Mouse (Mus musculus) NIH3T3 (cell line): ENCODE results near the gene Racgap1.

Experiments
- DNase-seq: peaks from one replicate; pipeline ENCODE4 v3.0.0-alpha.2; 2012; ENCODE audit warnings: low read depth

Racgap1 gene

GRCm38 (mm10) chr15:99651163-99651872 lies at the start of gene Racgap1:
Racgap1 (minus strand) TSS chr15:99651656.
- peak; percentile 99 for DNase-seq

DNA sequence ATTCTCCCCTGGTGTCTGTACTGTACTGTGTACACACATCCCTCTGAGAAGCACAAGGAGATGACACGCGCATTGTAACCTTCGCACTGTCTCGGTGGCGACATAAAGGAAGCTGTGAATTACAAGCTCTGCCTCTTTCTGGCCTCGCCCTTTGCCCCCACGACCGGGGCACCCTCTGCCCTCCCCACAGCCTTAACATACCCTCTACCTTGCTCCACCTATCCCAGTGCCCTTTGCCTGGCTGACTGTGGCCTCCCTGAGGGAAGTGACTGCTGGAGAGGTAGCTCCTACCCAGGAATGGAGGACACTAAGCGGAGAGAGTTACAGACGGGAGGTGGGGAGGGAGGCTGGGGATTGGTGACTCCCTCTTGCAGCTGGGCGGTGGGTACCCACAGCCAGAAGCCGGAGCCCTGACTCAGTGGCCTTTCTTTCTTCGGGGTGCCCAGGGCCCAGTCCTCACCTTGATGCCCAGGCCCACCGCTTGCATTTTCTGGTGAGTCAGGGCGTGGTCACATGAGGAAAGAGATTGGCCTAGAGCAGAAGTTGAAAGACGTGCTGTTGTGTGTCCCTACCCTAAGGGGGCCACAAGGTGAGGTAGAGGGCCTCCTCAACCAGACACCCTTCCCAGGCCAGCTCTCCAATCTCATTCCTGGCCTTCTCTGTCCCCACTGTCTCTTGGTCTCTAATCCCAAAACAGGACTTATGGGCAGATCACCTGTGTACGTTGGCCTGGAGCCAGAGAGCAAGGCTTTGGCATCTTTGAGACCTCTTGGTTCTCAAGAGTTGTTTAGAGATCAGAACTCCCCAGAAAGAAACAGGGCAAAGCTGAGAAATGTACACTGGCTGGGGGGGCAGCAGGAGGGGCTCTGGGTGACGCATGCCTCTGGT lies 49.0 kb upstream of the Racgap1 start:
- DNase-seq, result no peak

- no peak for DNase-seq
Measured at GRCm38 (mm10) chr15:99699715-99700114, 48.3 kb upstream of the Racgap1 start.

DNA sequence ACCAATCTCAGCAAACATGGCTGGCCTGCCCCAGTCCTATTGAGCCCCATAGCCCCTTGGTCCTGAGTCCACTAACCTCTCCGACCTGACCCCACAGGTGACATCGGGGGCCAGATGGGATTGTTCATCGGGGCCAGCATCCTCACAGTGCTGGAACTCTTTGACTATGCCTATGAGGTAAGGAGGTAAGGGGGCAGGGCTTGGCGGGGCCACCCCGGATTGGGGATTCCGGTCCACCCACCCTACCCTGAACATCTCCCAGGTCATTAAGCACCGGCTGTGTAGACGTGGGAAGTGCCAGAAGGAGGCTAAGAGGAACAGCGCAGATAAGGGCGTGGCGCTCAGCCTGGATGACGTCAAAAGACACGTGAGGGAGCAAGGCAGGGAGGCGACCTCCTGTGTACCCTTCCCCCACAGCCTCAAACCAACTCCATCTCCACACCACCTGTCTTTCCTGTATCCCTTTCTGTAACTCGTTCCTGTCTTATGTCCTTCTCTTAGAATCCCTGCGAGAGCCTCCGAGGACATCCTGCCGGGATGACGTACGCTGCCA lies 47.2 kb upstream of the Racgap1 start:
- no peak for DNase-seq

- DNase-seq, result peak; percentile 40
Measured at GRCm38 (mm10) chr15:99697309-99697708, 45.9 kb upstream of the Racgap1 start.

DNA sequence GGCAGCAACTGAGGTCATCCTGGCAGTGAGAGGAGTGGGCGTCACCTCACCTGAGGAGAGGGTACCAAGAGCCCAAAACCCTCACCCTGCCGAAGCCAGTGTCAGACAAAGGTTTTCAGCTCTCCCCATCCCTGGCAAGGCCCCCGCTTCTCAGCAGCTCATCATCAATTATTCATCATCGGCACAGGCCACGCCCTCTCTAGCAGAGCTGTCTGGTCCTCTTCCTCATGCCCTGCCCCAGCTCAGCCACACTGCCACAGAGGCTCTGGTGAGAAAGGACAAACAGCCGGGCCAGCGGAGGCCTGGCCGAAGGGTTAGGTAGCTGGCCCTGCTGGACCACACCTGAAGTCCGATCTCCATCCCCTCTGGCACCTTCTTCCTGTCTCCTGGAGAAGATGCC lies 40.5 kb upstream of the Racgap1 start:
- DNase-seq, result no peak

DNA sequence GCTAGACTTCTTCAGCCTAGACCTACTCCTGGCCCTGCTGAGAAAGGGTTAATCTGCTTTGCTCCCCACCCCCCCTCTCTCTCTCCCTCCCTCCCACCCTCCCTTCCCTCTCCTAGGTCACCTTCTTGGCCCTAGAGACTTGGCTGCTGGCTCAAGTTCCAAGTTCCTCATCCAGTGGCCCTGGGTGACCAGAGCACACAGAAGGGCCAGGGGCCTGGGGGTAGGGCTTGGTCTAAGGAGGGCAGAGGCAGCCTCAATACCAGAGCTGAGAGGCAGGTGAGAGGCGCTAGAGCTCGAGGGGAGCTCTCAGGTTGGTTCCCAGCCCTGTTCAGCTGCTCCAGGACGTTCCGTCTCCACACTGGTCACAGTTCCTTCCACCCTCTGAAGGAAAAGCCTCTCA lies 39.5 kb upstream of the Racgap1 start:
- DNase-seq, result no peak

- peak; percentile 88 for DNase-seq
Measured at GRCm38 (mm10) chr15:99688712-99689111, 37.3 kb upstream of the Racgap1 start.

DNA sequence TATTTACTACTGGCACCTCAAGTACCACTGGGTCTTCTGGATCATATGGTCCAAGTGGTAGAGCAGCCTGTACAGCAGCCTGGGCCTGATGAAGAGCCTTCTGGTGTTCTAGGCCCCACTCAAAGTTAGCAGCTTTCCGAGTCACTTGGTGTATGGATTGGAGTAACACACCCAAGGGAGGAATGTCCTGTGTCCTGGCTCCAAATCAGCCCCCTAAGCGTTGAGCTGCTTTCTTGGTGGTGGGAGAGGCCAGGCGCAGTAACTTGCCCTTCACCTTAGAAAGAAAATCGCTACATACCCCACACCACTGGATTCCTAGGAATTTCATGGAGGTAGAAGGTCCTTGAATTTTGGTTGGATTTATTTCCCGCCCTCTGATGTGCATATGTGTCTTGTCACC lies 32.7 kb upstream of the Racgap1 start:
- no peak for DNase-seq

DNA sequence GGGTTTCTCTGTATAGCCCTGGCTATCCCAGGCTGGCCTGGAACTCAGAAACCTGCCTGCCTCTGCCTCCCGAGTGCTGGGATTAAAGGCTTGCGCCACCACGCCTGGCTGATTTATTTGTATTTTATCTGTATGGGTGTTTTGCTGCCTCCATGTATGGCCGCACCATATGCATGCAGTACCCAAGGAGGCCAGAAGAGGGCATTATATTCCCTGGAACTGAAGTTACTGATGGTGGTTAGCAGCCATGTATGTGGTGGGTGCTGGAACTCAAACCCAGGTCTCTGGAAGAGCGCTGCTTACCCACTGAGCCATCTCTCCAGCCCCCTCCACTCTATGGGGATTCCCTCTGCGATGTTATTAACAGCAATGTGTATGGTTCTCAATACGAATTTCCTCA lies 31.4 kb upstream of the Racgap1 start:
- peak; percentile 38 for DNase-seq

- DNase-seq, result no peak
Measured at GRCm38 (mm10) chr15:99679008-99679407, 27.6 kb upstream of the Racgap1 start.

DNA sequence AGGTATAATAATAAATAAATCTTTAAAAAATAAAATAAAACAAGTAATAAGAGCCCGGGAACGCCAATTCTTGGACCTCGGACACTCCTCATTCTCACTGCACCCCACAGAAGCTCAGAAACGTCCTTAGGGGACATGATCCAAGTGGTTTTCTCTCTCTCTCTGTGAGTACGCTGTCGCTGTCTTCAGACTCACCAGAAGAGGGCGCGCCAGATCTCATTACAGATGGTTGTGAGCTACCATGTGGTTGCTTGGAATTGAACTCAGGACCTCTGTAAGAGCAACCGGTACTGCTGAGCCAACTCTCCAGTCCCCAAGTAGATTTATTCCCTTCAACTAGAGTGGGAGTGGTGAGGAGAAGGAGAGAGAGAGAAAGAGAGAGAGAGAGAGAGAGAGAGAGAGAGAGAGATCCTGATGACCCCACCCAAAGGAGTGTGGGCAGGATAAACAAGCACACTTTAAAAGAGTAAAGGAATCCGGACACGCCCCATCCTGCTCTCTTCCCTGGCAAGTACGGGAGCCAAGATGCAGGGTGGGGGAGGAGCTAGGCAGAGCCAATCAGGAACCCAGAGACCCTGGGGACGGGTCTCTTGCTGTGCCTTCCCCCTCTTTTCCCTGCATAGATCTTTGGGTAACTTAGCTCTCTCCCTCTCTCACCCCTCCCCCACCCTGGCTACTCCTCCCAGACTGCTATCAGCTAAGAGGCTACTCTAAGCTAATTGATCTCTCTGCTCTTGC lies 26.8 kb upstream of the Racgap1 start:
- DNase-seq, result peak; percentile 55

GRCm38 (mm10) chr15:99677089-99677488 lies 25.6 kb upstream of the Racgap1 start:
- DNase-seq, result no peak

- no peak for DNase-seq
Measured at GRCm38 (mm10) chr15:99674866-99675265, 23.4 kb upstream of the Racgap1 start.

DNA sequence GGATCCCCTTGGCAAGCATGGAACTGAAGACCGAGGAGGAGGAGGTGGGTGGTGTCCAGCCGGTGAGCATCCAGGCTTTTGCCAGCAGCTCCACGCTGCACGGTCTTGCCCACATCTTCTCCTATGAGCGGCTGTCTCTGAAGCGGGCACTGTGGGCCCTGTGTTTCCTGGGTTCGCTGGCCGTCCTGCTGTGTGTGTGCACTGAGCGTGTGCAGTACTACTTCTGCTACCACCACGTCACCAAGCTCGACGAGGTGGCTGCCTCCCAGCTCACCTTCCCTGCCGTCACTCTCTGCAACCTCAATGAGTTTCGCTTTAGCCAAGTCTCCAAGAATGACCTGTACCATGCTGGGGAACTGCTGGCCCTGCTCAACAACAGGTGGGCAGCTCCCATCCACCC lies 20.3 kb upstream of the Racgap1 start:
- DNase-seq, result no peak

DNA sequence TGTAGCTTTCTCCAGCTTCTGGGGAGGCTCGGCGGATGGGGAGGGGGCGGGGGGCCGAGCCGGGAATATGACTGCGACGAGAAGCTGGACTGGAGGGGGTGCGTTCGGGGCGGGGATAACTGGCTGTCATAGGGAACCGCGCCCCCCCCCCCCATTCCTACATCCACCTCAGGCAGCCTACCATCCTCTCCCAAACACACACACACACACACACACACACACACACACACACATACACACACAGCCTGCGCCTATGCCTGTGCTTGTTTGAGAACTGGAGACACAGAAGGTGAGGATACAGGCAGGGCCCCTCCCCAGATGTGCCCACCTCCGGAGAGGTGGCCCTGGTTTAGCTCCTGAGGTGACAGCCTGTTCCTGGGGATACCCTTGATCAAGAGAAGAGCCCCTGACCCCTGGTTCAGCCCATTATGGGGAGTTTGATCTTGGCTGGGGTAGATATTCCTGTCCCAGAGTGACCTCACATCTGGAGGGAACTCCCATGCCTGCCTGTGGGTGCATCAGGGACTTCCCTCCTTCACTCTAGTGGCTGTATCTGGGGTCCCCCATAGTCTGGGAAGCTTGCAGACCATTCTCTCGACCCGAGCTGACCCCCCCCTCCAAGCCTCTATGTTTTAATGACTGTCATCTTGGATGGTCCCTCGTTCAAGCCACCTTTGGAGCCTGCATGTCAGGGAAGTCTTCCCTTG lies 19.7 kb upstream of the Racgap1 start:
- DNase-seq, result peak; percentile 56

- peak; percentile 86 for DNase-seq
Measured at GRCm38 (mm10) chr15:99670154-99670821, 18.8 kb upstream of the Racgap1 start, which contains the start of gene Asic1. Asic1 (plus strand) TSS chr15:99670368.

GRCm38 (mm10) chr15:99669392-99669791 lies 17.9 kb upstream of the Racgap1 start:
- DNase-seq, result no peak

DNA sequence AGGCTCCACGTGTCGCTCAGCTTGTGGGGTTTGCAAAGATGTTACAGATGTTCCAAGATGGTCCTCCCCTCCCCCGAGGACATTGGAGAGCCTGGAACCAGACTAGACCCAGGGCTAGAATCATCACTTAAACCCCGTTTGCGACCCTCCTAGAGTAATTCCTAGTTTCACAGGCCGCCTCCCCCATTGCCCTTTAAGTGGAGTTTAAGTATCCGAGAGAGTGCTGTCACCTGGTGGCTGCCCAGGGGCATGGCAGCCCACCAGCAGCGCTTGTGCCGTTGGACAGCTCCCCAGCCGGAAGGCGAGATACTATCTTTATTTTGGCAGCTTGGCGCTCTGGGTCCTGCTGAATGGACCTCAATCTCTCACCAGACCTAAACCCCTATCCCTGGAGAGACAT lies 17.4 kb upstream of the Racgap1 start:
- peak; percentile 94 for DNase-seq

DNA sequence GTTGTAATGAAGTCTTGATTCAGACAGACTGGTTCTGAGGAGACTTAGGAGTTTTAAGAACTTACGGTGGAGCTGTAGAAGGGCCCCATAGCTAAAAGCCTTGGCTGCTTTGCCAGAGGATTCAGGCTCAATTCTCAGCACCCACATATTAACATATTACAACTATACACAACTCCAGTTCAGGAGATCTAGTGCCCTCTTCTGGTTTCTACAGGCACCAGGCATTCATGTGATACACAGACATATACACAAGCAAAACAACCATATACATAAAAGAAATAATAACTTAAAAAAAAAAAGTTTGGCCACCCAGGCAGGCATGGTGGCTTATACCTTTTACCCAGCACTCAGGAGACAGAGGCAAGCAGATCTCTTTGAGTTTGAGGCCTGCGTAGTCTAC lies 16.1 kb upstream of the Racgap1 start:
- no peak for DNase-seq
